Mouse (Mus musculus) cerebellum, adult (tissue): ENCODE results near the gene Arhgap22.
A peak's percentile ranks its signal among the peaks of the same experiment; 100 is the strongest.

Experiments used
- ATAC-seq: cut with Nextera tagmentation; 2 replicates; pipeline ENCODE4 v1.9.2; 2017; ENCODE audit warnings: mild to moderate bottlenecking, moderate library complexity, mixed read lengths; ENCODE audit not compliant: insufficient number of reproducible peaks, low FRiP score, low TSS enrichment

Arhgap22 gene

DNA sequence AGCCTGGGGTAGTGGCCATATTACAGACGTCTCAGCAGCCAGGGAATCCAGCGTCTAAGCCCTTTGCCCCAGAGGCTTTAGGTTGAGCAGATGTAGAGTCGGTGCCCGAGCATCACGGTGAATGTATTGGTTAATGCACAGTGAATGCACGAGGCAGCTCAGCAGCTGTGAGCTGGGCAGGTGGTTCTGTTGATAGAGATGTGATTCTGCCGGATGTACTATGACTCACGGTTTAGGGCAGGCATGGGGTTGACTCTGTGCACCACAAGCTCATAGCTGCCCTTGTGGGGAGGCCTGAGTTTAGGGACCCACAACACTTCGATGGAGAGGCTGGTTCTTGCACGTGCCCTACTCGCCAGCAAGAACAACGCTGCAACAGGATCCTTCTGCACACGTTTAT is 51.0 kb downstream of the Arhgap22 start:
- ATAC-seq, result no peak

DNA sequence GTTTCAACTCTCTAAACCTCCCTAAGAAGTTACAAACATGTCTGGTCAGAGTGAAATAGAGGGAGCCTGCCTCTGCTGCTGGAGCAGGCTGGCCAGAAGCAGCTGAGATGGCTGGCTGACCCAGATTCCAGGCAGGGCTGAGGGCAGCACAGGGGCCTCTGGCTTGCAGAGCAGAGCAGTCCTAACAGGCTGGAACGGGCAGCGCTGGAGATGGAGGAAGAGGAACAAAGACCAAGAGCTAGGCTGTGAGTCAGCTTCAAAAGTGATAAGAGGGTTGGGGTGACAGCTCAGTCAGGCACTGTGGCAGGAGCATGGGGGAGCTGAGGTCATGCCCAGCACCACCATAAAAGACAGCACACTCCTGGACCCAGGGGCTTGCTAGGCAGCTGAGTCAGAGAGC is 62.4 kb downstream of the Arhgap22 start:
- ATAC-seq, result no peak

DNA sequence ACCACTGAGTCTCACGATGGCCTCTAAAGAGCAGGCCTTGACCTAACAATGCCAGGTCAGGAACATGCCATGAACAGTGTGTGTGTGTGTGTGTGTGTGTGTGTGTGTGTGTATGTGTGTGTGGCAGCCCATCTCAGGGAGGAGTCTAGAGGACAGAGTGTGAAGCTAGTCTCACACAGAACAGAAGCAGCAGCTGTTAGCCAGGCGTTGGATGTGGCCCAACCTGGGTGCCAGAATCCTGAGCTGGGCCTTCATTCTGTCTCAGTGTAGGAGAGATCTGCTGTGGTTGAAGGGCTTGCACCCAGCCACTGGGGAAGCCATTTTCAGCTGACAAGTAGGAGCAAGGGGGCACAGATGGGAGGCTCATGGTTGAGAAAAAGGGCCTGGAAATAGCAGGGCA is 64.5 kb downstream of the Arhgap22 start:
- ATAC-seq, result no peak

DNA sequence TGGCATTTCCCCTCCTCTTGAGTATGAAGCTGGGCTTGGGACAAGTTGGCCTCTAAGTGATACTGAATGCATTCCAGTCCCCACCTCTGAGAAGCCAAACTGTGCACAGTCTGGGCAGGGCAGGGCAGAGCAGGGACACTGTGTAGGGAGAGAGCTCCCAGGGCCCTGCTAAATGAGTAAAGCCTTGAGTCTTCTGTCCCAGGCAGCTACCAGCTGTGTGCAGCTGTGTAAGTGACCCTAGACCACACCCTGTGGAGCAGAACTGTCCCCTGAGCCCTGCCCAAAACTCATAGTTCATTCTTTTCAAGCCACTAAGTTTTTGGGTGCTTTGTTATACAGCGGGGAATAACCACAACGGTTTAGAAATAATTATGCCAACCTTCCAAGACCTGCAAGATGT is 67.1 kb downstream of the Arhgap22 start:
- ATAC-seq, result no peak

DNA sequence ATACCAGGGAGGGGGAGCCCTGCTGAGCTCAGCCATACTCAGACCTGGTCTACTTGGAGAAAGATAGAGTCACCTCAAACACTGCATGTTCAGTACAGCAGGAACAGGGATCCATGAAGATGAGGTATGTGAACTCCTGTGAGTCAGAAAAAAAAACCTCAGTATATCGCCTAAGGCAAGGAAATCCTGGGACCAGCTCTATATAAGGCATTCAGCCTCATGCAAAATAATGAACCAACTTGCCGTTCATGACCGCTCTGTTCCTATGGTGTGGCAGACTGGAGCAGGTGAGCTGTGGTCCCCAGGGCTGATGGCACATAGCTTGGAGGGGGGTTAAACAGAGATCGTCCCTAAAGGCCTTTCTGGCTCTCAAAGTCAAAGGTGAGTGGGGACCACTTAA is 68.6 kb downstream of the Arhgap22 start:
- no peak for ATAC-seq

DNA sequence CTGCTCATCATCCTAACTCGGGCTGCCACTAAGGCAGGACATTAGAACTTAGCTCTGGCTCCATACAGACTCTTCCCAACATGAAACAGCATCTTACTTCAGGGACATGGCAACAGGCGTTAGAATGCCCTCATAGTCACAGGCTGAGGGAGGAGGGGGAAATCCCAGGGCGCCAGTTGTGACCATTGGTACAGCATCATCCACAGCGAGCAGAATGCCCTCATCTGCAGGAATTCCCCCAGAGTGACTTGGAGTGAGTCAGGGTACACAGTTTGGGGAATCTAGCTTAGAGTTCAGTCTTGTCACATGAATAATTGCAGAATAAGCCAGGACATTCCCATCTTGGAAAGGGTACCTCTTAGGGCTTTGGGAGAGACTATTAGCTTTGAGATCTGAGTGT is 74.1 kb downstream of the Arhgap22 start:
- no peak for ATAC-seq

DNA sequence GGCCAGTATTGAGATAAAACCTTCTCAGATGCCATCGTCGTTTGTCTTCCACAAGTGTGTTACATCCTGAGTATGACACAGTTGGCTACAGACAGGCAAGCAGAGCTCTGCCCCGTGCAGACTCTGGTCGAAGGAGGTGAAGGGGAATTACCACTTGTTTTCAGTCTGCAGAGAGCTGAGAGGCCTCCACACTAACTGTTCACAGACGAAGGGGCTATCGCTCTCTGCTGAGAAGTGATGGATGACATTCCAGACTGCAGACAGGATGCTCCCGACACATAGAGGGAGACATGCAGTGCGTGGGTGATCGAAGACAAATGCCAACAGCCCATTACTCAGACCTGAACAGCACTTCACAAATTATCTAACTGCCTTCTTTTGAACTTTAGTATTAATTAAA is 76.2 kb downstream of the Arhgap22 start:
- ATAC-seq, result no peak

DNA sequence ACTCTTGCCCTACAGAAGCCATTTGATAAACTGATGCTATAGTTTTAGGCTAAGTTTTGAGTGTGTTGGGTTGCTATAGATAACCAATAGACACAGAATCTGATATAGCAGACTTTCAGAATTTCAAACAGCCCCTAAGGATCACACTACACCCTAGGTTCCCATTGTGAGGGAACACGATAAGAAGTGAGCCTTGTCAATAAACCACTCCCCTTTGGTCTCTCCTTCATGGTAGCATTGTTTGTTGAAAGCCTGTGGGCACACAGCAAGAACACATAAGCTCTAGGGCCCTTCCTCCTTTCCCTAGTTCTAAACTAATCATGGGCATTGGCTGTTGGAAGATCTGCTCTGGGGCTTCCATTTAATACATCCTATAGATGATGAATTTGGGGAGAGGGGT is 80.7 kb downstream of the Arhgap22 start:
- no peak for ATAC-seq

DNA sequence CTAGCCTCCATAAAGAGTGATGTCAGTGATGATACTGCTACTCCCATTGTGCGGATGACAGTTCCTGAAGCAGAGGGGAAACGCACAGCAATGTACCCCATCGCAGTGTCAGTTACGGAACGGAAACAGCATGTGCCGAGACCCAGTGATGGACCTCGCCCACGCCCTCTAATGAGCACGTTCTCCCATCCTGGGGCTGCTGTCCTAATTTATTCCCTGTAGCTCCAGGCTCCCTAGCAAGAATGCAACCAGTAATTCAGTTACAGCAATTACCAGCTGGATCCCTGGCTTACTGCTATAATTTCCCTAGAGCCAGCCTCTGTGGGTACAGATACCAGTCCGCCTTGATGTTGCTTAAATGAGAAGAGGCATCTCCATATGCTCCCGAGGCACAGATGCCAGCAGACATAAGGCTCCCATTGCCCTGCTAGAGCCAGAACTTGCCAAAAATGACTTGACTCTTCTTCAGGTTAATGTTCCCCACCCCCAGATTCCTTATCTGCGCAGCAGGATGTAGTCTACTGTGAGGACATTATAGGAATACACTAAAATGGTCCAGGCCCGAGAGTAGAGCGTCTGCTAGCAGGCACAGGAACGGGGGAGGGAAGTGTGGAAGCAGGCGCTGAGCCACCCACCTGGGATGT is 83.0 kb downstream of the Arhgap22 start:
- peak; percentile 62; the same call in 1 of the 2 replicates for ATAC-seq

DNA sequence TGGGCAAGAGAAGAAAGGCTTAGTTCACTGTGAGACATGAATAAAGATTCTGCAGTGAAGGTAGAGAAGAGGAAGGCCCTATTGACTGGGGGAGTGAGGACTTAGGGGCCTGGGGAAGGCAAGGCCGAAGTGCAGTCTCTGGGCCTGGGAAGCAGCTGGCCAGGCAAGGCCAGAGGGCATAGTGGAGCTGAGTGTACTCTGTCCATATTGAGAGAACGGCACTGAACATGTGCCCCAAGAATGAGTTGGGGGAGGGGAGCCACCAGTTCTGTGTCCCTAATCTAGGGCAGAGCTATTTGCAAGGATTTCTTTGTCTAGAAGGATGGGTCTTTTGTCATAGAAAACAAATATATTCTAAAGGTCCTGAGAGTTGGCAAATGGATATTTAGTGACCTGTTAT is 86.8 kb downstream of the Arhgap22 start:
- ATAC-seq, result no peak

DNA sequence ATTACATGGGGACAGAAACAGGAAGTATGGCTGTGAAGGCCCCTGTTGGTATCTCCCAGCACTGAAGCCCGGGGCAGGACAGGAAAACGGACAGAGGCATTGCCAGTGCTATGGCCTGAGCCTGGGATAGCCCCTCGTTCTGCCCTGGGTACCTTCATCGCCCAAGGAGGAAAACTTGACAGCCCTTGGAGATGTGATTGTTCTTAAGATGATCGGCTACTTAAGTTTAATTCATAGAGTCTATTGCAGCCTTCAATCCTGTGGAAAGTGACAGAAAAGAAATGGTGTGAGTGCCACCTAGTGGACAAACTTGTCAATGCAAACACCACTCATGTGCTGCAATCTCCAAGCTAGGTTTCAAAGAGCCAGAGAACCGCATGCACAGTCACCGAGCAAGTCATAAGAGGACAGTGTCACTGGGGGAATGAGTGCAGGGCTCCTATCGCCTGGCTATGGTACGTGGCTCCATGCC is 89.6 kb downstream of the Arhgap22 start:
- ATAC-seq, result peak; percentile 63

DNA sequence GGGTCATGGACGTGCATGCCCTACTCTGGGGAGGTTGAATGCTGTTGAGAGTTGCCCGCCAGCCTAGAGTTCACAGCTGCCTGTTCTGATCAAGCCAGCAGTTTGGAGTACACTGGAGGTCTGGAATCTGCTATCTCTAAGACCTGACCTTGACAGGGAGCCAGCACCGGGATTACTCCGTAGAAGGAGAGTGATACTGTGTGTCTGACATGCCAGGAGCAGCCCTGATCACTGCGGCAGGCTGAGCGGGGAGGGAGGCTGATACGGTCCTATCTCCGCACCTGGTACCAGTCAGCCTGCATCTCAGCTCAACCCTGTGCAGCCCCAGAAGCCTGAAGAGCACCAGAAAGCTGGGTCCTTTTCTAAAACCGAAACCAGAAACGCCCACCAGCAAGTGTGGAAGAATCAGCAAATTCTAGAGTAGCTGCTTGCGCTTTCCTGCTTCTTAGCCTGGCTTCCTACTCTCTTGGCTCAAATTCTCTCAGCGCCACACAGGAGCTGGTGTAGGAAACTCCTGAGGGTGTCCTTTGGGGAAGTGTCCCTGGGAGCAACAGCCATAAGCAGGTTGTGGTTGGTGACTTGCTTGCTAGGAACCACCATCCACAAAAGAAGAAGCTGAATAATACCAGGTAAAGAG is 91.9 kb downstream of the Arhgap22 start:
- ATAC-seq, result no peak

DNA sequence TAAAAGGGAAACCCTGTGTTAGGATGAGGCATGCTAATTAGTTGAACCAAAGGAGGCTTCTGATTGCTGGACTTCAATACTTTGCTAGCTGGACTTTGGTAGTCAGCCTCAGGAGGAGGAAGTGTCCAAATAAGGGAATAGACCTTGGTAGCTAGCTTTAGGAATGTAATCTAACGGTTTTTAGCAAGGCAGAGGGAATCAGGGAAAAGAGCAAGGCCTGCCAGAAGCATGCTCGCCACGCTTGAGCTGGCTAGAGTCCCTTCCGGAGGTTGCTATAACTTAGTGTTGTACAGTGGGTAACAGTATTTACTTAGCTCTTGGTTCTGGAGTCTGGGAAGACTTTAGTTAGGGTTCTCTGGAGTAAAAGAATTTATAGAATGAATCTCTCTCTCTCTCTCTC is 96.9 kb downstream of the Arhgap22 start:
- ATAC-seq, result no peak

DNA sequence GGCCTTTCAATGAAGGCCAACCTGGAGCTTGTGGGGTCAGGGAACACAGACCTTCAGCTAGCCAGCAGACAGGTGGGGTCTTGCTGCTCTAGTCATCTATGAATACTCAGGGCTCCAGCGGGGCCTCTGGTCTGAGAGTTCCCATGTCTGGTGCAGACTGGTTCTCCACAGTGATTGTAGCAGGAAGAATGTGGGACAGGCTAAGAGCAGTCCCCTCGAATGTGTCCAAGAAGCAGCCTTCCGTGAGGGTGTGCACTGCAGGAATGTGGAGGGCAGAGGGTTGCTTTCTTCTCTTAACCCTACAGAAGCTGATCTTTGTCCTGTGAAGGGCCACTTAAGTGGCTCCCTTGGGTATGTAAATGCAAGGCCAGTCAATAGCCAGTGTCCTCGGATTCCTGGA is 98.5 kb downstream of the Arhgap22 start:
- no peak for ATAC-seq

DNA sequence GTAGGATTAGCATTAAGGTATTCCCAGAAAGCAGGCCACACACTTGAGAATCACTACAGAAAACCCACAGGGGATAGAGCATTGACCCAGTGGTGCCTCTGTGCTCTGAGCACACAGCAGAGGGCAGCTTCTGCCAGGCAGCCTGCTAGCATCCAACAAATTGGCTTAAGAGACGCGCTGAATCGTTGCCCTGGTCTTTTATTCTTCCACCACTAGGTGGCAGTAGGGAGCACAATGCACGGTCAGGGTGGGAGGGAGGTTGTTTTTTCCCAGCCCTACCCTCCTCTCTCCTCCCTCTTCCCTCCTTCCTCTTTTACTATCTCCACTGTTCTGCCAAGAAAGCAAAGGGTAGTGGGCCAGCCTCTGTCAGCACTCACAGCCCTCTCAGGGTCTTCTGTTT is 99.8 kb downstream of the Arhgap22 start:
- ATAC-seq, result peak; percentile 60

DNA sequence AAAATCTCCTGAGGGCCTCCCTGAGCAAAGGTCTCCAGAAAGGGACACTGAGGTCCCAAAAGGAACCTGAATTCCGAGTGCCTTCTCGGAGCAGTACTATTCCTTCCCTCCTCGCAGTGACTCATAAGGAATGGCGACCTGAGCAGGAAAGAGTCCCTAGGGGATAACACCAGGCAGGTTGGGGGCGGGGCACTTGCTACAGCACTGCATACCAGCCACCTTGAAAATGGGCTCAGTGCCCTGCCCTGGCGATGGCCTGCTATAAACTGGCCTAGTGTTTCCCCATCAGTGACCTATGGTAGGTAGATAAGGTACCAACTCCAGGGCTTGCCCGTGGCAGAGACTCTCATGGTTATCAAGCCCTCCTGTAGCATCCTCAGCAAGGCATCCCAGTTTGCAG is 100.3 kb downstream of the Arhgap22 start:
- ATAC-seq, result no peak

DNA sequence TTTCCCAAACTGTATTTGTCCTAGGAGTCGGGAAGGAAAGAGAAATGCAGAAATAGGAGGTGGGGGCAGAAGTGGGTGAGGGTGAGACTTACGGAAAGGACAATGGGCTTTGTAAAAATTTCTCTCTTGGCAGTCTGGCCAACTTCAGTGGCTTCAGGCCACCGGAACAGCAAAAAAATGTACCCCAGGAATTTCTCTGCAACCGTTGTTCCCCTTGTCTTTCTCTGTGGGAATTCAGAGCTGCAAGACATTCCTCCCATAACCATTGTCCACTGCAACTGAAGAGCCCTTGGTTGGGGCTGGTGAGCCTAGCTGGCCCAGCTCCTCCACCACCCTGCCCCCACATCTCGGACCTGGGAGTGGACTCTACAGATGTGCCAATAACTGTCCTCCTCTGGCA is 101.3 kb downstream of the Arhgap22 start:
- ATAC-seq, result no peak

DNA sequence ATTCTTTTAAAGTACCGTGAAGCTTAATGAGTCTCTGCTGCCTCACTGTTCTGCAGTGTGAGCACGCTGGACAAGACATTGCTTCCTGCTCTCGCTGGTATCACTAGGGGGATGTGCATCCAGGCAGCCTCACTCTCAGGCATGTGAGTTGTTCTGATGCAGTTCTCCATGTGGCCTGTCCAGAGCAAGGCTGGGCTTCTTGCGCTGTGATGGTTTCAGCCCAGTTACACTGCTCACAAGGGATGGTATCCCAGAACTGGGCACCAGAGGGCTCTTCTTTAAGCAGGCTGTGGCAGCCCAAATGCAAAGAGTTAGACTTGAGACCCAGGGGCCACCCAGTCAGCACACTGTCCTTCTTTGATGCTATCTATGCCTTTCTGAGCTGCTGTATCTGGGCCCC is 101.9 kb downstream of the Arhgap22 start:
- ATAC-seq, result no peak

DNA sequence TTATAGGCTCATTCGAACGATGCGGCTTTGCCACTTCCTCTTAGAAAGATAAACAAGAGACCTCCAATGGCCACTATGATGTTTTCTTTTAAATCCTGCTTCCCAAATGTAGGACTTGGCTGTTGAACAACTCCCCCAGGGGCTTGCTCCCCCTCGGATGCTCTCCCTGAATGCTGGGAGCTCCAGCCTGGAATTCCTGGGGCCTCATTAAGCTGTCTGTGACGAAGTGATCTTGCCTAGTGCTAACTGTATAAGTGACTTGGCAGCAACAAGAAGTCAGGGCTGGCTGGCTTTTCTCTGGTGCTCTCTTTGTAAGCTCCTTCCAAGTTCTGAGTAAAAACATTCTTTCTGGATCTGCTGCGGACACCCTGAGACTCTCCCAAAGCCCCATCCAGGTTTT is 104.1 kb downstream of the Arhgap22 start:
- ATAC-seq, result no peak

DNA sequence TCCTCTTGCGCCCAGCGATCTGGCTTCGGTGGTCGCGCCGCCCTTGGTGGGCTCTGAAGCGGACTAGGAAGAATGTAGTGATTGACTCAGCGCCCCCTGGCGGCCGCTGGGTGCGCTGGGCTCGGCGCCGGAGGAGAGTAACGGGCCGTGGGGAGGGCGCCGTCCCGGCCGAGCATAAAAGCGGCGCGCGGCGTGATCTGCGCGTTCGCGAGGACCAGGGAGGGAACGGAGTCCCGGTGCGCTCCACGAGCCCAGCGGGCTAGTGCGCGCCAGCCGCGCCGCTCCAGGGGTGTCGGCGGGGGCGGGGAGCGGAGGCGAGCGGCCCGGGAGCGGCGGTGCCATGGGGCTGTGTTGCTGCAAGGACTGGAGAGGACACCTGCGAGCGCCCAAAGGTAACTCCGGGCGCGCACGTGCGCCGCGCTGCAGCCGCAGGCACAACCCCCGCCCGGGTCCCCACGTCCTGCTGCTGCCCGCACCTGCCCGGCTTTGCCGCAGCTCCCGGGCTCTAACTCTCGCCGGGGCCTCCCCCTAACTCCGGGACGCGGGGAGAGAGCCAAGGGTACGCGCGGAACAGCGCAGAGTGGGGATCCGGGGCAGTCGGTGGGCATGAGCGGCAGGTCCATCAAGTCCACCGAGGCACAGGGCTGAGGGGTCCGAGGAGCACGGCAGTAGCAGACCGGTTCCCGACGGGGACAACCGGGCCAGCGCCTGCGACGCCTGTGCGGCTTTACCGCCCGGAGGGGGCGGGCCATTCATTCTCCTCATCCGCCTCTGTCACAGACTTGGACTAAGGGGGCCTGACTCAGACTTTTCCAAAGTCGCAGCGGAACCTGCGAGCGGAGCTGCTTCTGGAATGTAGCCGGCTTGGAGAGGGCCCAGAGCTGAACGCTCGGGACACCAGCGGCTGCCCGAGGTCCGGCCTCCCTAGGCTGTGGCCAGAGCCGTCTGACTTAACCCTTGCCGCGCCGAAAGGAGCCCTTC is 106.0 kb downstream of the Arhgap22 start:
- ATAC-seq, result no peak

DNA sequence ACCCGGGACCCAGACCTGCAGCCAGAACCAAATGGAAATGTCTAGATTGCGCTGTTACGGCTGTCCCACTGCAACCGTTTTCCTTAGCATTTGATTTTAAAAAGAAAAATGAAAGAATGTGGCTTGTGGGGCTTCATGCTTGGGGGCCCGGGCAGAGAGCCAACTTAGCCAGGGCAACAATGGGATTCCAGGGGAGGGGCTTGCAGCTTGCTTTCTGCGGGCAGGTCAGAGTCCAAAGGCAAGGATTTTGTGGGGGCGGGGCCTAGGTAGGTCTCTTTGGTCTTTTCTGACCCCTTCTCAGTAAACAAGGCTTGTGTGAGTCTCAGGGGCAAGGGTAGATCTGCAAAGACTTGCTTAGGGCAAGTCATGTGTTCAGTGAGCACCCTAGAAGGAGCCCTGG is 107.0 kb downstream of the Arhgap22 start:
- no peak for ATAC-seq
